Mouse (Mus musculus) lung, adult 18-20 months (tissue): ENCODE measurements around the gene St3gal4.

Experiments
- DNase-seq, 2 experiments: peaks; one replicate each; pipeline ENCODE4 v3.0.0; 2022; ENCODE audit warnings: mixed read lengths in 2 of 2

The St3gal4 gene

GRCm38 (mm10) chr9:35004113-35004512 is 115.0 kb downstream of the St3gal4 start:
- DNase-seq, result no peak

DNA sequence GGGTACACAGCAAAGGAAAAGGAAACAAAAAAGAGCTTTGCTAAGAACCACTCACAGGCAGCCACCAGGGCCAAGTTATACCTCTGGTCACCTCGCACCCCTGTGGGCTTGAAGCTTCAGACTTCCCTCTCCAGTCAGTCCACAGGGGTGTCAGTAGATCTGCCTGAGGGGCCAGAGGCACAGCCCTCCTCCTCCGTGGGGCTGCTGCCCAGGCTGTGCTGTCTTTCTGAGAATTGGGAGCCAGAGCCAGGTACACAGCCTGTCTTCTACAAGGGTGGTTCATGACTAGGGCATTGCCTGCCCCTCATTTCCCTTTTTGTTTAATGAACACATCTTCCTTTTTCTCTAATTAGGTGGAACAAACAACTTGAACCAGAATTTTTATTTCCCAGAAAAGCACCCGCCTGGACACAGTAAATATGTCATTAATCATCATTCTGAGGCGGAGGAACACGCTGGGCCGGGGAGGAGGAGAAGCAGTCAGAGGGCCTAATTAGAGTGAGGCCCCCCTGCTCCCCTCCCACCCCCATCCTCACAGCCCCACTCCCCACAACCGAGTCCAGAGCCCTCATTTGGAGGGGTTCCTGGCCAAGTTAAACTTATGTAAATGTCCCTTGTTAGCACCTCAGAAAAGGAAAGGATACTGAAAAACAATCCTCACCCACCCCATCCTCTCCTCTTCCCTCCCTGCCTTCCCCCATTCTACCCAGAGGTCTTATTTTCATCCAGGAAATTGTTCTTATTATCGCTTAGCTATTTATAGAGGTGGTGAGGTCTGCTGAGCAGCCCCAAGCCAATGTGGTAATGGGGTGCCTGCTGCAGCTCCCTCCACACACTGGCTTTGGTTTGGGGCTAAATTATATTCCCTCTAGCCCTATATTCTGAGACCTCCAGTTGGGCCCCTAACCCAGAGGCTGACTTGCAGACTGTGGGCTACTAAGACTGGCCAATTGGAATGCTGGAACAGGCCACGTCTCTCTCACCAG is 120.9 kb downstream of the St3gal4 start:
- DNase-seq, result no peak
